Mouse (Mus musculus) G1E (cell line): ENCODE measurements around the gene Clock. TPM values are rescaled to one million over a fixed set of nuclear protein-coding genes. Genes with fewer than 3 reads are reported as not detected.

Experiments used
- ATAC-seq: 2 replicates; pipeline ENCODE4 v1.8.0; 2016; ENCODE audit warnings: mild to moderate bottlenecking; ENCODE audit not compliant: insufficient number of reproducible peaks, poor library complexity, low FRiP score, severe bottlenecking; ENCODE audit errors: extremely low read depth
- DNase-seq: peaks from one replicate; pipeline ENCODE4 v3.0.0; 2012; ENCODE audit warnings: low spot score
- H3K27me3 ChIP-seq: 2 replicates; pipeline ENCODE4 v1.6.1; 2012; ENCODE audit warnings: mild to moderate bottlenecking, low read length, inconsistent platforms; ENCODE audit not compliant: insufficient read depth
- H3K36me3 ChIP-seq: replicated peaks from 2 replicates; pipeline ENCODE3; 2012; ENCODE audit warnings: mild to moderate bottlenecking, inconsistent platforms
- H3K4me1 ChIP-seq: 2 replicates; pipeline ENCODE4 v1.6.1; 2012; ENCODE audit warnings: low read depth, low read length, inconsistent platforms, mixed read lengths; ENCODE audit not compliant: insufficient read depth
- H3K4me3 ChIP-seq: 2 replicates; pipeline ENCODE4 v1.5.1; 2012; ENCODE audit warnings: low read depth, mild to moderate bottlenecking, inconsistent platforms, low read length, moderate library complexity, mixed read lengths
- H3K9me3 ChIP-seq: replicated peaks from 2 replicates; pipeline ENCODE4 v1.6.1; 2012; ENCODE audit warnings: inconsistent platforms
- CTCF ChIP-seq: IDR thresholded peaks from 2 replicates; pipeline ENCODE4 v1.5.1; 2012; ENCODE audit warnings: low read depth, low read length, inconsistent platforms, mixed read lengths
- GATA1 ChIP-seq: IDR thresholded peaks from 2 replicates; pipeline ENCODE4 v1.6.1; 2012; ENCODE audit warnings: borderline replicate concordance, low read length, inconsistent platforms, mixed read lengths
- GATA2 ChIP-seq: IDR thresholded peaks from 2 replicates; pipeline ENCODE4 v1.6.1; 2012; ENCODE audit warnings: low read depth, low read length, inconsistent platforms, borderline replicate concordance
- POLR2AphosphoS5 ChIP-seq: IDR thresholded peaks from 2 replicates; pipeline ENCODE4 v1.6.1; 2012; ENCODE audit warnings: low read depth, low read length, inconsistent platforms; ENCODE audit not compliant: insufficient replicate concordance
- TAL1 ChIP-seq: conservative IDR thresholded peaks from 2 replicates; pipeline ENCODE4 v1.6.1; 2012; ENCODE audit warnings: low read depth, low read length, inconsistent platforms, mixed read lengths
- polyA plus RNA-seq: library from polyadenylated mRNA; stranded (reverse); fragments of >175 nt; gene quantifications from 2 replicates; pipeline ENCODE4 v1.2.3, GENCODE M21; 2012
- total RNA-seq, 2 experiments: library from RNA; stranded (forward) in 1 of 2; stranded (reverse) in 1 of 2; fragments of 200-1000 nt in 1 of 2; fragments of >200 nt in 1 of 2; fragmentation: Nextera tagmentation in 1 of 2; gene quantifications; 2 replicates each; pipeline ENCODE4 v1.2.3; 2014 to 2017

The Clock gene
- total and polyA plus RNA-seq, 3 experiments = 0.82 to 27.2 (median 16.4) TPM

GRCm38 (mm10) chr5:76205886-76206285 is 98.7 kb downstream of the Clock start:
- Histone ChIP-seq H3K4me3 (no peak overlapping the region), H3K36me3 (peaks cover 83% of the 10 kb centered on the region)
- TF ChIP-seq GATA1 (no peak), CTCF (no peak), TAL1 (no peak), GATA2 (no peak), POLR2AphosphoS5 (no peak)

GRCm38 (mm10) chr5:76203171-76203570 is 101.4 kb downstream of the Clock start:
- Histone ChIP-seq H3K4me1 (peaks cover 12% of the 10 kb centered on the region), H3K36me3 (peaks cover 83% of the 10 kb centered on the region), H3K4me3 (no peak overlapping the region), H3K27me3 (no peaks in the 10 kb centered on the region), H3K9me3 (no peaks in the 10 kb centered on the region)
- DNase-seq (no peak), ATAC-seq (no peak)
- TF ChIP-seq TAL1 = no peak
- TF ChIP-seq GATA2 = no peak
- TF ChIP-seq POLR2AphosphoS5 = no peak
- TF ChIP-seq GATA1 = no peak
- no peak for TF ChIP-seq CTCF

More at GRCm38 (mm10) chr5:76205886-76206285, 98.7 kb downstream of the Clock start:
- DNase-seq (no peak), ATAC-seq (no peak)
- Histone ChIP-seq H3K4me1 (peaks cover 12% of the 10 kb centered on the region), H3K9me3 (no peaks in the 10 kb centered on the region), H3K27me3 (no peaks in the 10 kb centered on the region)

GRCm38 (mm10) chr5:76199346-76199745 is 105.2 kb downstream of the Clock start:
- TF ChIP-seq GATA1 = no peak
- TF ChIP-seq POLR2AphosphoS5 = no peak
- TF ChIP-seq CTCF = no peak
- TF ChIP-seq GATA2 = no peak
- ATAC-seq (no peak), DNase-seq (no peak)
- H3K9me3 ChIP-seq = no peaks in the 10 kb centered on the region
- peaks cover 10% of the 10 kb centered on the region for H3K4me1 ChIP-seq
- H3K4me3 ChIP-seq = no peak overlapping the region
- peaks cover 71% of the 10 kb centered on the region for H3K36me3 ChIP-seq
- H3K27me3 ChIP-seq = no peaks in the 10 kb centered on the region

GRCm38 (mm10) chr5:76194377-76194945 is 110.1 kb downstream of the Clock start:
- peaks cover 39% of the 10 kb centered on the region for H3K4me1 ChIP-seq

GRCm38 (mm10) chr5:76193075-76193474 is 111.5 kb downstream of the Clock start:
- peaks cover 48% of the 10 kb centered on the region for H3K4me1 ChIP-seq
- H3K36me3 ChIP-seq = peaks cover 70% of the 10 kb centered on the region
- TF ChIP-seq CTCF (no peak), GATA1 (no peak), TAL1 (no peak), GATA2 (no peak), POLR2AphosphoS5 (no peak)
- DNase-seq (no peak), ATAC-seq (no peak)
- no peaks in the 10 kb centered on the region for H3K9me3 ChIP-seq
- no peaks in the 10 kb centered on the region for H3K27me3 ChIP-seq
- no peak overlapping the region for H3K4me3 ChIP-seq

More at GRCm38 (mm10) chr5:76194377-76194945, 110.1 kb downstream of the Clock start:
- Histone ChIP-seq H3K4me3 (no peak overlapping the region), H3K36me3 (peaks cover 67% of the 10 kb centered on the region), H3K9me3 (no peaks in the 10 kb centered on the region), H3K27me3 (no peaks in the 10 kb centered on the region)
- no peak for TF ChIP-seq POLR2AphosphoS5
- TF ChIP-seq GATA1 = no peak
- no peak for TF ChIP-seq CTCF
- TF ChIP-seq TAL1 = no peak
- no peak for TF ChIP-seq GATA2
- ATAC-seq (no peak), DNase-seq (no peak)

- Histone ChIP-seq H3K9me3 (no peaks in the 10 kb centered on the region), H3K4me3 (no peak overlapping the region), H3K27me3 (no peaks in the 10 kb centered on the region), H3K4me1 (peaks cover 62% of the 10 kb centered on the region), H3K36me3 (peaks cover 69% of the 10 kb centered on the region)
- DNase-seq (no peak), ATAC-seq (no peak)
- TF ChIP-seq TAL1 (0 out of 2 replicates have a peak, but pooled peaks have one; percentile 29), CTCF (no peak)
Measured at GRCm38 (mm10) chr5:76190609-76191008, 114.0 kb downstream of the Clock start.

- Histone ChIP-seq H3K4me3 (no peak overlapping the region), H3K9me3 (no peaks in the 10 kb centered on the region), H3K4me1 (peaks cover 68% of the 10 kb centered on the region), H3K36me3 (peaks cover 53% of the 10 kb centered on the region), H3K27me3 (no peaks in the 10 kb centered on the region)
- no peak for TF ChIP-seq POLR2AphosphoS5
- TF ChIP-seq TAL1 = no peak
- TF ChIP-seq GATA1 = no peak
- TF ChIP-seq CTCF = no peak
- TF ChIP-seq GATA2 = no peak
- DNase-seq (no peak), ATAC-seq (no peak)
Measured at GRCm38 (mm10) chr5:76187885-76188284, 116.7 kb downstream of the Clock start.
